Mouse (Mus musculus) embryonic fibroblast, embryonic 13.5 days (primary cell): ENCODE measurements at regions not wholly inside any gene's neighbourhood (a gene's known extent, or its start where the extent isn't known, plus 50 kb on each side); places are given as distances from the start of the nearest gene placed in this dataset.

Experiments
- CTCF ChIP-seq: IDR thresholded peaks from 2 replicates; pipeline ENCODE4 v1.5.1; 2011; ENCODE audit warnings: mild to moderate bottlenecking, control low read depth, low read length, moderate library complexity, borderline replicate concordance; ENCODE audit not compliant: insufficient read depth
- POLR2A ChIP-seq: IDR thresholded peaks from 2 replicates; pipeline ENCODE4 v1.6.1; 2011; ENCODE audit warnings: low read depth, mild to moderate bottlenecking, control low read depth, low read length, moderate library complexity

GRCm38 (mm10) chr2:146568171-146568842, 56.2 kb upstream of the Ralgapa2 start:
- TF ChIP-seq POLR2A (no peak), CTCF (no peak)
